Mouse (Mus musculus) Muller cell, postnatal 12 days (primary cell): ENCODE data around the gene Exoc3l4.
A peak's percentile ranks its signal among the peaks of the same experiment; 100 is the strongest.

Experiments
- DNase-seq: peaks from one replicate; pipeline ENCODE4 v3.0.0-alpha.2; 2015; ENCODE audit errors: inconsistent ontology term

Gene Exoc3l4

DNA sequence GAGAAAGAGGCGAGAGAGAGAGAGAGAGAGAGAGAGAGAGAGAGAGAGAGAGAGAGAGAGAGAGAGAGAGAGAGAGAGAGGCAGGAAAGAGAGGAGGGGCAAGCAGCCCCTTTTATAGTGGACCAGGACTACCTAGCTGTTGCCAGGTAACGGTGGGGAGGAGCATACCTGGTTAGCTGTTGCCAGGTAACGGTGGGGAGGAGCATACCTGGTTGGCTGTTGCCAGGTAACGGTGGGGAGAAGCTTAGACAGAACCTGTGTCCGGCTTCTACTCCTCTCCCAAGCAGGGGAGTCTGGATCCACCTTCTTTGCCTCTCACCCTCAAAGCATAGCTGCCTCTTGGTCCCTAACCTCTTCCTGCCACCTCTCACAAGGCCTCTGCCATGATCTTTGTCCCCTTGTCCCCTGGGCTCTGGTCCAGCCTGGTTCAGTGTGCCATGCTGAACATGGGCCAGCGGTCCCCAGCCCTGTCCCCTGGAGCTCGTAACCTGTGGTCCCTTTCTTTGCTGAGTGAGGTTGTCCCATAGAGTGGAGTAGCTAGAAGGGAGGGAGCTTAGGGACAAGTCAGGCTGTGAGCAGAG is 17.4 kb downstream of the Exoc3l4 start:
- DNase-seq, result no peak

DNA sequence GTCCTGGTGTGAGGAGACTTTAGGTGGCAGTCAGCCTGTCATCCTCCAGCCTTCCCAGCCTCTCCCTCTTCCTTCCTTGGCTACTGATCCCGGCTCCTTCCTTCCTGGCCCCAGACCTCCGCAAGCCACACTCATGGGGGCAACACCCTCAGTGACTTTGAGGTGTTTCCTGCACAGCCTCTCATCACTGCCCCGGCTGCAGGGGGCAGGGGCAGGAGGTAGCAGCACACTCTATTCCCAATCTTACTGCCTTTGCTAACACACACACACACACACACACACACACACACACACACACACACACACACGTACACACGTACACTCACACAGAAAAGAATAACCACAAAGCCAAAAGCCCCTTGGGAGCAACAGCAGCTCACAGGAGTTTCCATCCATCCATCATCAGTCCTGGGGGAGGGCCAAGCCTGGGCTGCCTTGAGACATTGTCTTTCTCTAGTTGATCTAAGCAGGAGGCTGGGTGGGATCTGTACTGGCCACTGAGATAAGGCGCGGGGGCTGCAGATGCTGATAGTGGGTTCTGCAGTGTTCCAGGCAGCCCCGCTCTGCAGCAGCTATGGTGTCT is 18.0 kb downstream of the Exoc3l4 start:
- DNase-seq, result no peak

- no peak for DNase-seq
These were observed 19.4 kb downstream of the Exoc3l4 start for GRCm38 (mm10) chr12:111436170-111436569.

- no peak for DNase-seq
These were observed 19.8 kb downstream of the Exoc3l4 start for GRCm38 (mm10) chr12:111436640-111437039.

- DNase-seq, result no peak
These were observed 20.5 kb downstream of the Exoc3l4 start for GRCm38 (mm10) chr12:111437222-111437900.

GRCm38 (mm10) chr12:111438850-111439249 is 22.0 kb downstream of the Exoc3l4 start:
- DNase-seq, result no peak

GRCm38 (mm10) chr12:111440701-111441373 is 24.0 kb downstream of the Exoc3l4 start:
- no peak for DNase-seq

DNA sequence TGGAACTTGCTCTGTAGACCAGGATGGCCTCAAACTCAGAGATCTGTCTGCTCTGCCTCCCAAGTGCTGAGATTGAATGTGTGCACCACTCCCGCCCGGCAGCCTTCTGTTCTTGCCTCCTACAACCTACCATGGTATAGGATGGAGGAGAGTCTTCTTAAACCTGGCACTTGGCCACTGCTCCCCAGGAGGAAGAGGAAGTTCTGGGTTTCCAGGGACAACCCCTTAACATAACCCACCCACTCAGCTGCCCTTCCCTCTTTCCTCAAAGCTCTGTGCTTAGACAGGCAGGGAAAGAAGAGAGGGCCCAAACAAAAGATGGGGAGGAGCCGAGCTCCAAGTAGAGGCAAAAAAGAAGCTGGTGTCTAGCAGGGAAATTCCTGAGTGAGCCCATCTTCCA is 24.7 kb downstream of the Exoc3l4 start:
- DNase-seq, result no peak

GRCm38 (mm10) chr12:111442309-111443010 is 25.6 kb downstream of the Exoc3l4 start, which contains the start of gene Tnfaip2:
Gene Tnfaip2, plus strand, starts transcription at chr12:111442469.
- peak; percentile 83 for DNase-seq

GRCm38 (mm10) chr12:111443011-111443870 is 26.4 kb downstream of the Exoc3l4 start:
- no peak for DNase-seq

- DNase-seq, result no peak
These were observed 27.4 kb downstream of the Exoc3l4 start for GRCm38 (mm10) chr12:111443921-111444831.

DNA sequence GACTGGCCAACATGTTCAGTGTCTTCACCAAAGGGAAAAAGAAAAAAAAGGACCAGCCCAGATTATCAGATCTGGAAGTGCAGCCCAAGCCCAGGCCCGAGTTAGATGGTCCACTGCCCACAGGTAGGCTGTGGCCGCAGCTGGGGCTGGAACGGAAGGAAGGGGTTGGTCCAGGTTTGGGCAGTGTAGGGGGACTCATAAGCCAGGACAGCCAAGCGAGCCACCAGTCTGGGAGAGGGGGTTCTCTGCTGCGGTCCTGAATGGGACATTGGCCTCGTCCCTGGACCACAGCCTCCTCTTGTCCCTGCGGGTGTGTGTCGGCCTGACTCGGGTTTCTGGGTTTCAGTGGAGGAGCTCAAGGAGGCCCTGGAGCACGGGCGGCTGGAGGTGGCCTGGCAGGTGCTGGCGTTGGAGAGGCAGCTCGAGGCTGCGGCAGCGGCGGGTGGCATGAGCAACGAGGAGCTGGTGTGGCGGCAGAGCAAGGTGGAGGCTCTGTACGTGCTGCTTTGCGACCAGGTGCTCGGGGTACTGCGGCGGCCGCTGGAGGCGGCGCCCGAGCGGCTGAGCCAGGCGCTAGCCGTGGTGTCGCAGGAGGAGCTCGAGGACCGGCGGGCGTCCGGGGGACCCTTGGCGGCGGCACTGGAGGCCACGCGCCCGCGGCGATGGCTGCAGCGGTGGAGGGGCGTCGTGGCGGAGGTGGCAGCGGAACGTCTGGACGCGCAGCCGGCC is 28.5 kb downstream of the Exoc3l4 start:
- no peak for DNase-seq

GRCm38 (mm10) chr12:111445890-111446613 is 29.2 kb downstream of the Exoc3l4 start:
- DNase-seq, result no peak

- no peak for DNase-seq
These were observed 29.9 kb downstream of the Exoc3l4 start for GRCm38 (mm10) chr12:111446745-111447144.

DNA sequence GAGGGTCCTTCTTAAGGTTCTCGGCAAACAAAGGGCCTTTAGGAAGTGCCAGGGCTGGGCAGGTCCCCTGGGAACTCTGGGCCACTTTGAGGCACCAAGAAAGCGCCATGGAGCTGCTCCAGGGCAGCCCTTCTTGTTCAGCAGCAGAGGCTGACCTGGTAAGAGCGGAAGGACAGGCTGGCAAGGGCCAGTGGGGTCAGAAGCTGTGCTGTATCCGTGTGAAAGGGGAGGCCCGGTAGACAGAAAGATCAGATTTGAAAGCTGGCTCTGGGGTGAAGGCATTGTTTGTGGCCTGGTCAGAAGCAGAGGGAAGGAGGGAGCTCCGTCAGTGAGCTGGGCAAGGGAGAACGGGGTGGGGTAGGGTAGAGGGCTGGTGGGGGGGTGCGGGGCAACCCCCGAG is 30.5 kb downstream of the Exoc3l4 start:
- DNase-seq, result no peak

GRCm38 (mm10) chr12:111447898-111448760 is 31.3 kb downstream of the Exoc3l4 start:
- no peak for DNase-seq

DNA sequence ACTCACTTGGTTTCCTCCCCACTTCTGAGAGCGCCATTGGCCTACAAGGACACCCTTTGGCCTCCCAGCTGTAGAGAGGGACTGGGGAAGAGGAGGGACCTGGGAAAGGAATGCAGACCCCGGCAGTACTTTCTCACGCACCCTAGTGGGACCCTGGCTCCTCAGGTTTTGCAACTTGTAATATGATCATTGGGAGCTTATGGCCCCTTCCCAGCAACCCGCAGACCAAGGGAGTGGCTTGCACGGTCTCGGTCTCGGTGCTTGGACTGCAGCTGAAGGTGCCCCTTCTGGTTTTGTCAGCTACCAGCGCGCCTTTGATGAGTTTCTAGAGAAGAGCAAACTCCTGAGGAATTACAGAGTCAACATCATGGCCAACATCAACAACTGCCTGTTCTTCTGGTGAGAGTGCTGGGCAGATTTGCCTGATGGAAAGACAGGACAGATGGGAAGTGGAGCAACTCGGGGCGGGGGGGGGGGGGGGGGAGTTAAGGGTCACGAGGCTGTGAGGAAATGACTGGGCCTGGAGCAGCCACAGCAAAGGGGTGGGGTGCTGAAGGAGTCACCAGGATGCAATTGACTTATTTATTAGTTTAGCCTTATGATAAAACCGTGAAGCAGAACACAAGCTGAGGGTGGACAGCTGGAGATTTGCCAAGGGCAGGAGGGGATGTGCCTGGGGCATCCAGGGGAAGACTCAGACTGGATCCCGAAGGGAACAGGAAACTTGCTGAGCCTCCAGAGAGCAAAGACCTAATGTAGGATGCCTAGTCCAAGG is 32.3 kb downstream of the Exoc3l4 start:
- no peak for DNase-seq
